Mouse (Mus musculus) fat pad, adult 2 months (tissue): Measurements from ENCODE around the gene Esx1.

Experiments used
- DNase-seq: peaks from one replicate; pipeline ENCODE4 v3.0.0-alpha.2; 2011; ENCODE audit warnings: low read depth, low spot score; ENCODE audit errors: extremely low read depth

Esx1 gene

GRCm38 (mm10) chrX:137121718-137122117, at the start of gene Esx1:
Esx1 (minus strand) TSS chrX:137122083.
- no peak for DNase-seq

GRCm38 (mm10) chrX:137170021-137170420, 48.1 kb upstream of the Esx1 start:
- no peak for DNase-seq

GRCm38 (mm10) chrX:137167658-137168057, 45.8 kb upstream of the Esx1 start:
- DNase-seq = no peak

GRCm38 (mm10) chrX:137165621-137166020, 43.7 kb upstream of the Esx1 start:
- no peak for DNase-seq

- DNase-seq = no peak
Measured at GRCm38 (mm10) chrX:137162700-137163099, 40.8 kb upstream of the Esx1 start.

- no peak for DNase-seq
Measured at GRCm38 (mm10) chrX:137160971-137161370, 39.1 kb upstream of the Esx1 start.

- DNase-seq = no peak
Measured at GRCm38 (mm10) chrX:137149050-137149449, 27.2 kb upstream of the Esx1 start.

GRCm38 (mm10) chrX:137144674-137145073, 22.8 kb upstream of the Esx1 start:
- no peak for DNase-seq

- no peak for DNase-seq
Measured at GRCm38 (mm10) chrX:137143726-137144125, 21.8 kb upstream of the Esx1 start.

- DNase-seq = no peak
Measured at GRCm38 (mm10) chrX:137142546-137142945, 20.7 kb upstream of the Esx1 start.

GRCm38 (mm10) chrX:137141669-137142068, 19.8 kb upstream of the Esx1 start:
- no peak for DNase-seq

- no peak for DNase-seq
Measured at GRCm38 (mm10) chrX:137127542-137127941, 5.7 kb upstream of the Esx1 start.

- DNase-seq = no peak
Measured at GRCm38 (mm10) chrX:137119675-137120423, 2.0 kb downstream of the Esx1 start.

GRCm38 (mm10) chrX:137118097-137118746, 3.7 kb downstream of the Esx1 start:
- no peak for DNase-seq

GRCm38 (mm10) chrX:137106498-137106897, 15.4 kb downstream of the Esx1 start:
- DNase-seq = no peak

GRCm38 (mm10) chrX:137104531-137104930, 17.4 kb downstream of the Esx1 start:
- DNase-seq = no peak
